Mouse (Mus musculus): ENCODE measurements at regions not wholly inside any gene's neighbourhood (a gene's known extent, or its start where the extent isn't known, plus 50 kb on each side); places are given as distances from the start of the nearest gene placed in this dataset.

DNA sequence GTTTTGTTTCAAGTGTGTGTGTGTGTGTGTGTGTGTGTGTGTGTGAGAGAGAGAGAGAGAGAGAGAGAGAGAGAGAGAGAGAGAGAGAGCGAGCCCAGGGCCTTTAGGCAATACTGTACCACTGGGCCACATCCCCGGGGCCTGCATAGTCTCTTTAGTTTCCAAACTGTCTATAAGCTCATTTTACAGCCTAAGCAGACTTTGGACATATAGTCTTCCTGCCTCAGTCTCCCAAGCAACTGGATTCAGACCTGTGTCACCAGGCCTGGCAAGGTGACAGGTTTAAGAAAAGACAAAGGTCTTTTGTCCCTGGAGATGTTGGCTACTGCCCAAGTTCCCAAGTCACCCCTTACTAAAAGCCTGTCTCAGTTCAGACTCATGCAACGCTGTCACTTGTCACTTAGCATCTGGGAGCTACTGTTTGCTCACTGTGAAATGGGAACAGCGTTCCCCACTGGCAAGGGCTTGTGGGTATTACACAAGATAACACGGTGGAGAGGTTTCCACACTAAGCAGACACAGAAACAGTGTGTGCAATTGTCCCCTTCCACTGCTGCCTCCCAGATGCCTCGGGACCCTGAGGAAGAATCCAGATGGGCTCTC, 113.6 kb upstream of the Irf2bp2 start:
- TF ChIP-seq POLR2A (IDR thresholded peaks at IDR 0.05; ENCODE audit: borderline replicate concordance, extremely low read depth, insufficient read depth, insufficient read length, poor library complexity, severe bottlenecking) (no peak), CTCF (IDR thresholded peaks at IDR 0.05; ENCODE audit: borderline replicate concordance, extremely low read depth, insufficient read depth, insufficient read length) (no peak)
